Mouse (Mus musculus): ENCODE data around the gene Tmem222.

DNA sequence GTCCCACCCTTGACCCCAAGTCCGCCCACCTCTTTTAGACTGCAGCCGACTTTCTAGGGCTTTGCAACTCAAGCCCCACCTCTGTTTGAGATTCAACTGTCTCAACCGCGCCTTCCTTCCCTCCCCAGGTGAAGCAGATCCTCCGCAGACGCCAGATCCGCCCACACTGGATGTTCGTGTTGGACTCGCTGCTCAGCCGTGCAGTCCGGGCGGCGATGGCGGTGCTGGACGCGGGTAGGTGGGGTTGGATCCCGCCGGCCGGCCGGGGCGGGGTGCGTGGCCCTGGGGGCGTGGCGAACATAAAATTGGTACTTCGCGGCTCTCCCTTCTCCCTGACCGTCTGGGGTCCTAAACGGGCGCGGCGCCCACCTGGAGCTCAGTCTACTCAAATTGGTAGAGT lies 26.4 kb downstream of the Tmem222 start:
- TF ChIP-seq GATA1 (IDR thresholded peaks at IDR 0.05; ENCODE audit: low read length) = no peak
- TF ChIP-seq TAL1 (IDR thresholded peaks at IDR 0.05; ENCODE audit: low read length) = no peak

Data from erythroblast, embryonic 14.5 days (primary cell).